Mouse (Mus musculus): Measurements from ENCODE around the gene Hist1h3c.
"Not testable (repeated sequence)": the region's sequence is repeated elsewhere in the genome, so short reads cannot be mapped to it uniquely, and the experiment has no call there.

The Hist1h3c gene

GRCm38 (mm10) chr13:23757211-23757773, 11.9 kb upstream of the Hist1h3c start:
- DNase-seq (ENCODE audit: low spot score) = no peak

GRCm38 (mm10) chr13:23756790-23757189, 11.4 kb upstream of the Hist1h3c start, which contains the start of gene Hist1h4b:
TSS of gene Hist1h4b (plus strand) at chr13:23757013.
- no peak for DNase-seq (ENCODE audit: low spot score)

- no peak for DNase-seq (ENCODE audit: low spot score)
These were observed 9.6 kb upstream of the Hist1h3c start for GRCm38 (mm10) chr13:23755000-23755399.

DNA sequence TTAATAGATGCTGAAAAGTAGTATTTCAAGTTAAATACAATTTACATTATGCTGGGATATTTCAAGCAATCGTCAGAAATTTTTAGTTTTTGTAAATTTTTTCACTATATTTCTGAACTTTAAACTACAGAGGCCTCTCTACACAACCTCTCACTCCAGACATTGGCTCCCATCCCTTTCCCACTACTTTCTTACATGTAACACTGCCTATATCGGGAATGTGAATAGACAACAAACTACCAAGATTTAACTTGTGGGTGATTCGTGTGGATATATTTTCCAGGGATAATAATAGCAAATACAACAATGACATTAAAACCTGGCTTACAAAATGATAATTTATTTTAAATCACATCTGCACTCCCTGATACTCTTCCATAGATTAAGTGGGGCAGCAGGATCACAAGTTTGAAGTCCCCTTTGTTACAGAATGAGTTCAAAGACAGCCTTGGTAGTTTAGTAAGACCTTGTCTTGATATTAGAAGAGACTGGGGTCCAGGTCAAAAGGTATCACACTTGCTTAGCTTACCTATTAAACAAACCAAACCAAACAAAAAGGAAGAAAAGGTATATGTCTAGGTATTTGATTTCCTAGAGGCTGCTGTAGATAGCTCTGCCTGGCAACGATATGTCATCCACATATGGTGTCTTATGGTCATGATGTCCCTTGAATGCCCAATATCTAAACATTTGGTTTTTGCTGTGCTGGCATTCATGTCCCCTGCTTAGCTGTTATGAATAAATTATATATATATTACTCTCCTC, 8.1 kb upstream of the Hist1h3c start:
- DNase-seq (ENCODE audit: low spot score) = no peak

- DNase-seq (ENCODE audit: low spot score) = no peak
These were observed 7.4 kb upstream of the Hist1h3c start for GRCm38 (mm10) chr13:23752742-23753172.

- DNase-seq (ENCODE audit: low spot score) = peak; percentile 47
These were observed 6.8 kb upstream of the Hist1h3c start, which contains the start of gene Hist1h3b for GRCm38 (mm10) chr13:23752067-23752741. TSS of gene Hist1h3b (plus strand) at chr13:23752267.

DNA sequence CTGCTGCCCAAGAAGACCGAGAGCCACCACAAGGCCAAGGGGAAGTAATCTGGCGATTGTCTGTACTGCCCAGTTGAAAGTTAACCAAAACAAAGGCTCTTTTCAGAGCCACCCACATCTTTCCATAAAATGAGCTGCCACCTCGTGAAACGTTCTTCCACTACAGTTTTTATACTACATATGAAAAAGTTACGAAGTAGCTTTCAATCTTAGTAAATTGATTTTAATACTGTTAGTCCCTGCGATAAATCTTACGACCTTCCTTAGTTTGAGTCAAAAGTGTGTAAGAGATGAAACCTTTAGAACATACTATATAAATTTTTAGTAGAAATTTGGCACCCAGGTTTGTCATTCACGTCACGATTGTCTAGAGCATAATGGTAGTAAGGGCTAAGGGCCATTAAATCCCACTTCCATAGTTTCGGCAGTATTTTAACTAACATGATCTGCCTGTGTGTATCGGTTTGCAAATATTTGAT, 6.1 kb upstream of the Hist1h3c start:
- DNase-seq (ENCODE audit: low spot score) = no peak

- not testable (repeated sequence) for DNase-seq (ENCODE audit: low spot score)
These were observed 5.6 kb upstream of the Hist1h3c start, which contains the start of gene Hist1h2ab for GRCm38 (mm10) chr13:23750839-23751477. TSS of gene Hist1h2ab (plus strand) at chr13:23751126.

DNA sequence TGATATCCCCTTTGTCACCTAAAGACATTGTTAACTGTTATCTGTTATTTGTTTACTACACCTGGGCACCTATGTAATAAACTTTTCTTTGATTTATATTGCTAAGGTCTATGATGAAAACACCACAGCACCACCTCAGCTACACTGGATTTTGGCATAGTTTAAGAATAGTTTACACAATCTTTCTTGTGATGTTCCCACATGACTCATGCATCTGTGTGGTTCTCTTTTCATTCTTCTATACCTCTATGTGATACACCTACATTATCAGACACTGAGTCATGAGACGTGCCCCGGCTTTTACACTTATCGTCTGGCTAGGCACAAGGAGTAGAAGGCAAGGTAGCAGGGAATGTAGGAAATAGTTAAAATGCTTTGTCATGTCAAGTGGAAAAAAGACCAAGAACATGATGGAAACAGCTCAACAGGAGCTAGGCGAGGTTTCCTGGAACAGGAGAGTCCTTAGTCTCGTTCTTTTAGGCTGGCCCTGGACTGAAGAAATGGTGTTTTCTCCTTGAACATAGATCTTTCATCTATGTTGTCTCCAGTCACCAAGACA, 4.2 kb upstream of the Hist1h3c start:
- no peak for DNase-seq (ENCODE audit: low spot score)

DNA sequence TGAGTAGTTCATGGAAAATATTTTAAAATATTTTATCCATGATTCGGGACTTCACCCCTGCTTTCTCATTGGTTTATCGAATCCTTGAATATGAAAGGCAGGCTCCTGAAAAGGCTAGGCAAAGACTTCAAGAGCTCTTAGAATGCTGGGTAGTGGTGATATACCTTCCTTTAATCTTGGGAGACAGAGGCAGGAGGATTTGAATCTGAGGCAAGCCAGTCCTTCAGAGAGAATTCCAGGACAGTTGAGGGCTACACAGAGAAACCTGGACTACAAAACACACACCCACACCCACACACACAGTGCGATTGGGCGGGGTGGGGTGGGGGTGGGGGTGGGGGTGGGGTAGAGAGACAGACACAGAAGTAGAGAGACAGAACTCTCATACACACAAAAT, 2.5 kb upstream of the Hist1h3c start:
- DNase-seq (ENCODE audit: low spot score) = no peak

DNA sequence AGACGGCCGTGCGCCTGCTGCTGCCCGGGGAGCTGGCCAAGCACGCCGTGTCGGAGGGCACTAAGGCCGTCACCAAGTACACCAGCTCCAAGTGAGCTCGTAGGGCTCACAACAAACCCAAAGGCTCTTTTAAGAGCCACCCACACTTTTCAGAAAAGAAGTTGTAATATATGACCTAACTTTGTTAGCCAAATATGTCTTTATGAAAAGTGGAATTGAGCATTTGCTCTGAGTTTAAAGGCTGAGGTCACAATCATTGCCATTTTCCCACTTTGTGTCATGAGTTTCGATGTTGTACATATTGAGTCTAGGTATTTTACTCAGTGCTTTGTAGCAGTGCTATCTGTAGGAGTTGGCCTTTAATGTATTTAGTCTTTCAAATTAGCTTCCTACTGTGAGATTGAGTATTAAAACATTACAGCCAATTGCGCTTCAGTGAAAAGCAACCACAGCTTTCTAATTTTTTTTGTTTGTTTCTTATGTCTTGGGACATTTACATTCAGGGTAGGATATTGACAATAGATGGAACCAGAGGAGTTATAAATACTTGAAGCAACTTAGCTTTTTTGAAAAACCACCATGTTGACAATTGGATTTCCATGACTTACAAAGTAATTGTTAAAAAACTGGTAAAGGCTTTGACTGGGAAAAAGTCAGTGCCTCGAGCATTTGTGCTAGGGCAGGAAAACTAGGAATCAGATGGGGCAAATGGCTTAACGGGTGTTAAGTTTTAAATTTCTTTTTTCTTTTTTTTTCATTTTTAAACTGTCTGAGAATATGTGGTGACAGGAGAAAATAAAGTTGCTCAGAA, 1.9 kb upstream of the Hist1h3c start:
- DNase-seq (ENCODE audit: low spot score) = no peak

- DNase-seq (ENCODE audit: low spot score) = not testable (repeated sequence)
These were observed 1.0 kb upstream of the Hist1h3c start, which contains the start of gene Hist1h2bb for GRCm38 (mm10) chr13:23746201-23747080. TSS of gene Hist1h2bb (plus strand) at chr13:23746734.

- no peak for DNase-seq (ENCODE audit: low spot score)
These were observed 701 bp downstream of the Hist1h3c start for GRCm38 (mm10) chr13:23744421-23745380.

- DNase-seq (ENCODE audit: low spot score) = no peak
These were observed 1.4 kb downstream of the Hist1h3c start for GRCm38 (mm10) chr13:23743963-23744362.

GRCm38 (mm10) chr13:23743215-23743614, 2.2 kb downstream of the Hist1h3c start:
- DNase-seq (ENCODE audit: low spot score) = no peak

DNA sequence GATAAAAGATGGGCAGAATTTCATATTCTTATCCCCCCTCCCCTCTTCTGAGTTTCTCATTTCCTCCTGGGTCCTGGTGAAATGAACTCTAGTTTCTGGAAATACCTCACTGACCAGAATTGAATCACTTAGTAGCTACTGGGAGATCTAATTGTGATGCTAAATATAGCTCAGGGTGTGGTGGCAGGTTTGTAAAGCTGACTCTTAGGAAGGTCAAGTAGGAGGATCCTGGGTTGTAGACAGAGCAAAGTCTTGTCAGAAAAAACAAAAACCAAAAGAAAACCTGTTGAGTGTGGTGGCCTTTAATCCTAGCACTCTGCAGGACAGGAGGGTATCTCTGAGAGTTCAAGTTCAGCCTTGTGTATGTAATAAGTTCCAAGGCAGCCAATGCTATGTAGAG, 3.4 kb downstream of the Hist1h3c start:
- DNase-seq (ENCODE audit: low spot score) = no peak

DNA sequence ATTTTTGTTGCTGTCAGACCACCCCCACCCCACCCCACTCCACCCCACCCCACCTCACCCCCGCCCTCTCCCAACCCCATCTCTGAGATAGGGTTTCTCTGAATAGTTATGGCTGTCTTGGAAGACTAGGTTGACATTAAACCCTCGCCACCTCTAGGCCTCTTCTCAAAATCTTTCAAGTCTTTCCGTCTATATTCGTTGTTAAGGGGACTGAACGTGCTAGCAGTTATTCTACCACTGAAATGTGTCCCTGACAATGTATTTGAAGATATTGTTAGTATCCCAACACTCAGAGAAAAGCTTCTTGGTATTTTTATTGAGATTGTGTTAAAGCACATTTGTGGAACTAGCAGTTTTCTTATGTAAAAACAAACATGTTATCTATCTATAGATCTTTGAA, 4.5 kb downstream of the Hist1h3c start:
- no peak for DNase-seq (ENCODE audit: low spot score)

- no peak for DNase-seq (ENCODE audit: low spot score)
These were observed 5.1 kb downstream of the Hist1h3c start for GRCm38 (mm10) chr13:23740256-23740840.

- no peak for DNase-seq (ENCODE audit: low spot score)
These were observed 5.5 kb downstream of the Hist1h3c start for GRCm38 (mm10) chr13:23739922-23740252.
